ENCODE assay signal across 12 mouse cellular contexts in genomic region chr15:82910596-82910995, GRCm38 (mm10).
DNase-seq lines count a peak whose midpoint lies in the region; ATAC-seq and TF ChIP-seq lines count a peak whose summit lies in the region.
"Had no signal": no experiment of that assay in that cellular context is flagged by ENCODE, and none has a peak within 500 bp of the region (broad histone marks: within the 10 kb centered on the region; RNA-seq: fewer than 3 reads in every experiment).

No protein-coding gene starts in this region.

- no peak for ATAC-seq in forebrain, embryonic 12.5 days (ENCODE audit: low FRiP score)
- no peak for ATAC-seq in hindbrain, postnatal 0 days
- ATAC-seq in neural tube, embryonic 11.5 days (ENCODE audit: insufficient read depth, low FRiP score, low TSS enrichment), result no peak
- ATAC-seq in erythroblast, adult 5-6 weeks (replicated peaks; ENCODE audit: low FRiP score, poor library complexity, severe bottlenecking), result no peak

- H3K9ac ChIP-seq in forebrain, embryonic 12.5 days, result no peak overlapping the region
- peak overlapping the region; percentile 56; the same call in 1 of the 2 replicates for H3K9ac ChIP-seq in hindbrain, postnatal 0 days (replicated peaks; ENCODE audit: low read length)
- no peak overlapping the region for H3K9ac ChIP-seq in neural tube, embryonic 11.5 days (ENCODE audit: low read length)
- H3K9ac ChIP-seq: liver, embryonic 15.5 days had no signal

- H3K4me1 ChIP-seq in heart, embryonic 10.5 days, result peaks cover 41% of the 10 kb centered on the region
- peaks cover 74% of the 10 kb centered on the region for H3K4me1 ChIP-seq in forebrain, embryonic 12.5 days
- peaks cover 14% of the 10 kb centered on the region for H3K4me1 ChIP-seq in hindbrain, postnatal 0 days (ENCODE audit: insufficient read depth, low read length)
- peaks cover 25% of the 10 kb centered on the region for H3K4me1 ChIP-seq in neural tube, embryonic 11.5 days (ENCODE audit: control insufficient read depth, insufficient read depth, low read length)

- no peak overlapping the region; the same call in 1 of the 2 replicates for H3K27ac ChIP-seq in heart, embryonic 10.5 days
- peak overlapping the region; percentile 86 for H3K27ac ChIP-seq in forebrain, embryonic 12.5 days
- no peak overlapping the region for H3K27ac ChIP-seq in hindbrain, postnatal 0 days
- H3K27ac ChIP-seq in neural tube, embryonic 11.5 days (ENCODE audit: low read depth, low read length), result no peak overlapping the region
- H3K27ac ChIP-seq: liver, embryonic 15.5 days had no signal

- no peak for TF ChIP-seq CTCF in hindbrain, postnatal 0 days (IDR thresholded peaks at IDR 0.05; ENCODE audit: low read depth)

- DNase-seq in heart, adult 11 months, result peak; percentile 71
- DNase-seq in heart, embryonic 10.5 days (ENCODE audit: low spot score), result no peak
- DNase-seq in hindbrain, postnatal 0 days (ENCODE audit: low spot score), result no peak
- peak; percentile 10 for DNase-seq in neural tube, embryonic 11.5 days (ENCODE audit: low spot score)
- no peak for DNase-seq in Muller cell, postnatal 12 days (ENCODE audit: inconsistent ontology term)
- DNase-seq in right cerebral cortex, postnatal 14 days, result no peak
- DNase-seq: cerebellum, adult 8-10 months; heart, postnatal 4 days; right cerebral cortex, adult 18-20 months had no signal

- H3K9me3 ChIP-seq in heart, embryonic 10.5 days, result no peaks in the 10 kb centered on the region
- no peaks in the 10 kb centered on the region for H3K9me3 ChIP-seq in forebrain, embryonic 12.5 days
- no peaks in the 10 kb centered on the region for H3K9me3 ChIP-seq in hindbrain, postnatal 0 days (ENCODE audit: low read length)
- no peaks in the 10 kb centered on the region for H3K9me3 ChIP-seq in neural tube, embryonic 11.5 days (ENCODE audit: control insufficient read depth, low read length)
- H3K9me3 ChIP-seq: liver, embryonic 15.5 days had no signal

- H3K4me3 ChIP-seq in heart, embryonic 10.5 days, result no peak overlapping the region
- no peak overlapping the region for H3K4me3 ChIP-seq in forebrain, embryonic 12.5 days (replicated peaks)
- H3K4me3 ChIP-seq in hindbrain, postnatal 0 days (ENCODE audit: low read length), result no peak overlapping the region
- no peak overlapping the region for H3K4me3 ChIP-seq in neural tube, embryonic 11.5 days (ENCODE audit: low read depth, low read length)
- H3K4me3 ChIP-seq: liver, embryonic 15.5 days had no signal

- peaks cover 80% of the 10 kb centered on the region for H3K27me3 ChIP-seq in heart, embryonic 10.5 days (ENCODE audit: insufficient read depth, poor library complexity, severe bottlenecking)
- peaks cover 83% of the 10 kb centered on the region for H3K27me3 ChIP-seq in forebrain, embryonic 12.5 days
- no peaks in the 10 kb centered on the region for H3K27me3 ChIP-seq in hindbrain, postnatal 0 days (ENCODE audit: insufficient read depth, low read length)
- peaks cover 15% of the 10 kb centered on the region; the same call in 1 of the 2 replicates for H3K27me3 ChIP-seq in neural tube, embryonic 11.5 days (ENCODE audit: control insufficient read depth, insufficient read depth, low read length)

- WGBS in heart, embryonic 10.5 days, result 76% methylated on average over 2 of the region's 2 CpGs
- WGBS in forebrain, embryonic 12.5 days, result 71% methylated on average over 2 of the region's 2 CpGs
- WGBS in hindbrain, postnatal 0 days, result 75% methylated on average over 2 of the region's 2 CpGs
- 51% methylated on average over 2 of the region's 2 CpGs for WGBS in neural tube, embryonic 11.5 days

- H3K36me3 ChIP-seq in heart, embryonic 10.5 days, result no peaks in the 10 kb centered on the region
- no peaks in the 10 kb centered on the region for H3K36me3 ChIP-seq in forebrain, embryonic 12.5 days (replicated peaks)
- no peaks in the 10 kb centered on the region for H3K36me3 ChIP-seq in hindbrain, postnatal 0 days (ENCODE audit: insufficient read depth, low read length)
- H3K36me3 ChIP-seq in neural tube, embryonic 11.5 days (ENCODE audit: control insufficient read depth, insufficient read depth, low read length), result no peaks in the 10 kb centered on the region
- H3K36me3 ChIP-seq: liver, embryonic 15.5 days had no signal

- H3K4me2 ChIP-seq in forebrain, embryonic 12.5 days, result no peak overlapping the region
- H3K4me2 ChIP-seq in hindbrain, postnatal 0 days (ENCODE audit: low read depth, low read length), result no peak overlapping the region
- peak overlapping the region; percentile 14; the same call in 1 of the 2 replicates for H3K4me2 ChIP-seq in neural tube, embryonic 11.5 days (ENCODE audit: low read depth)
- H3K4me2 ChIP-seq: liver, embryonic 15.5 days had no signal

Comparison
In these comparisons a context has a peak if more than half of its experiments do, and no peak if none do; other contexts are left out.
1. DNase-seq: peak in heart, adult 11 months (single experiment) and neural tube, embryonic 11.5 days (single experiment); none in heart, embryonic 10.5 days (single experiment), hindbrain, postnatal 0 days (single experiment), Muller cell, postnatal 12 days (single experiment) and right cerebral cortex, postnatal 14 days (single experiment).